Mouse (Mus musculus) cerebellum, adult 2 months (tissue): ENCODE measurements at regions not wholly inside any gene's neighbourhood (a gene's known extent, or its start where the extent isn't known, plus 50 kb on each side); places are given as distances from the start of the nearest gene placed in this dataset.

Source experiments
- DNase-seq, 2 experiments: peaks; one replicate each; pipeline ENCODE4 v3.0.0; 2021
- H3K27ac ChIP-seq: fragments of 200-500 bp; 2 replicates; pipeline ENCODE4 v1.5.1; 2012; ENCODE audit warnings: low read length, control low read depth, inconsistent platforms; ENCODE audit not compliant: insufficient read depth
- H3K27me3 ChIP-seq: fragments of 200-500 bp; 2 replicates; pipeline ENCODE4 v1.6.1; 2012; ENCODE audit warnings: inconsistent platforms, mild to moderate bottlenecking, low read length, moderate library complexity; ENCODE audit not compliant: control insufficient read depth, insufficient read depth
- H3K4me1 ChIP-seq: fragments of 200-500 bp; 2 replicates; pipeline ENCODE4 v1.6.1; 2011; ENCODE audit warnings: low read length; ENCODE audit not compliant: control insufficient read depth, insufficient read depth
- H3K4me3 ChIP-seq: fragments of 200-500 bp; replicated peaks from 2 replicates; pipeline ENCODE3; 2011; ENCODE audit warnings: mild to moderate bottlenecking, low read depth, low read length, control low read depth; ENCODE audit not compliant: insufficient read depth
- CTCF ChIP-seq: fragments of 200-500 bp; IDR thresholded peaks from 2 replicates; pipeline ENCODE4 v1.5.1; 2011; ENCODE audit warnings: low read depth, mild to moderate bottlenecking, control low read depth, low read length, moderate library complexity, borderline replicate concordance; ENCODE audit not compliant: insufficient read depth
- POLR2A ChIP-seq: fragments of 200-500 bp; IDR thresholded peaks from 2 replicates; pipeline ENCODE4 v1.6.1; 2011; ENCODE audit warnings: low read length, control low read depth, borderline replicate concordance; ENCODE audit not compliant: insufficient read depth
- WGBS: fragments of 180-500 bp; shearing (Covaris S2); methylation state at CpG from one replicate; pipeline ENCODE4 v1.1.7; 2018; 5-methylcytosine and 5-hydroxymethylcytosine counted together

DNA sequence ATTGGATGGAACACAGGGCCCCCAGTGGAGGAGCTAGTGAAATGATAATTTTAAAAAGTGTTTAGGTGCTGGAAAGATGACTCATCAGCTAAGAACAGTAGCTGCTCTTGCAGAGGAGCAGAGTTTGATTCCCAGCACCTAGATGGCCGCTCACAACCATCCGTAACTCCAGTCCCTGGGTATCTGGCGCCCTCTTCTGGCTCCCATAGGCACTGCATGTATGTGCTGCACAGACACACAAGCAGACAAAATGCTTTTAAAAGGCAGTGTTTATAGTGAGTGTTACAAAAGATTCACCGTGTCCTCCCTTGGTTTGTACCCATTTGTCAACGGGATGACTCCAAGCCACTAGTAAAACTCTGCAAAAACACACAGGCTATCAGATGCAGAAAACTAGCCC lies 75.0 kb upstream of the Arl4c start:
- DNase-seq: no peak
- Histone ChIP-seq H3K4me3 (no peak overlapping the region), H3K27ac (no peak overlapping the region), H3K27me3 (no peaks in the 10 kb centered on the region), H3K4me1 (peaks cover 16% of the 10 kb centered on the region)
- WGBS: 93% methylated on average over 5 of the region's 5 CpGs
- no peak for TF ChIP-seq POLR2A
- no peak for TF ChIP-seq CTCF

DNA sequence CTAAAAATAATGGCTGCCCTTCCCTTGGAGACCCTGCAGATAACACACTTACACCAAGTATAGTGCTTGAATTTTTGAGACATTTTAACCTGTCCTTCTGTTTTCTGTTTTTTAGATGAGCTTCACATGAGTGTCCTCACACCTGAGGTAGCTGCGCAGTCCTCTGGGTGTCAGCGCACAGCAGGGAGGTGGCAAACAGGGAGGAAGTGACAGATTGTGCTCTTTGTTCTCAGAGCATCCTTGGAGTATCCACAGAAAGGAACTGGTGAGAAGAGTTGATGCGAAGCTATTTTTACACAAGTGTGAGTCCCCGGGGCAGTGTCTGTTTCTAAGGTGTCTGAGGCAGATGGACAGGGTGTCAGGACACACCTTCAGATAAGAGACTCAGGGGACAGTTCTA lies 78.2 kb upstream of the Arl4c start:
- Histone ChIP-seq H3K4me1 (peaks cover 16% of the 10 kb centered on the region), H3K27ac (no peak overlapping the region), H3K4me3 (no peak overlapping the region), H3K27me3 (no peaks in the 10 kb centered on the region)
- peak; percentile 63 to 77 for DNase-seq
- WGBS: 35% methylated on average over 4 of the region's 4 CpGs
- TF ChIP-seq CTCF (no peak), POLR2A (no peak)

DNA sequence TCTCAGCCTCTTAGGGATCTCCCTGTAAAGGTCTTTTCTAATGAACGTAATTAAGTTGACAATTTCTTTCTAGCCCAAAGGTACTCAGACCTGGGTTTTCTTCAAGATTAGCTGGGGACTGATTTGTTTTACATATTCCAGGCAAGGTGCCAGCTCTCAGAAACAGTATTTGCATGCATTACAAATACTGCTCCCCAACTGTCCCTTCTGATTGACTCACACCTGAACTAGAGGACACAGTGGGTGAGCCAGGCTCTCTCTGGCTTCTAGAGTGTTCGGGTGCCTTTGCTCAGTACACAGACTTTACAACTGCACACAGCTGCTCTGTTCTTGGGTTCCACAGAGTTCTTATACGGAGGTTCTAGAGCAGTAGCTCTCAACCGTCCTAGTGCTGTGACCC lies 81.1 kb upstream of the Arl4c start:
- Histone ChIP-seq H3K27me3 (no peaks in the 10 kb centered on the region), H3K27ac (no peak overlapping the region), H3K4me1 (peaks cover 16% of the 10 kb centered on the region), H3K4me3 (no peak overlapping the region)
- WGBS: 86% methylated on average over 4 of the region's 4 CpGs
- no peak for TF ChIP-seq POLR2A
- TF ChIP-seq CTCF: no peak
- DNase-seq: no peak

GRCm38 (mm10) chr1:88784866-88785620 lies 83.0 kb upstream of the Arl4c start:
- Histone ChIP-seq H3K27ac (no peak overlapping the region), H3K4me3 (no peak overlapping the region), H3K4me1 (peaks cover 16% of the 10 kb centered on the region), H3K27me3 (no peaks in the 10 kb centered on the region)
- TF ChIP-seq CTCF: no peak
- TF ChIP-seq POLR2A: no peak
- no peak for DNase-seq
- 84% methylated on average over 4 of the region's 5 CpGs for WGBS

- 87% methylated on average over 14 of the region's 14 CpGs for WGBS
- TF ChIP-seq POLR2A (no peak), CTCF (no peak)
- Histone ChIP-seq H3K27ac (no peak overlapping the region), H3K4me3 (no peak overlapping the region), H3K4me1 (peaks cover 7% of the 10 kb centered on the region), H3K27me3 (no peaks in the 10 kb centered on the region)
- no peak for DNase-seq
Observed at GRCm38 (mm10) chr1:88786066-88786465, 84.0 kb upstream of the Arl4c start.

DNA sequence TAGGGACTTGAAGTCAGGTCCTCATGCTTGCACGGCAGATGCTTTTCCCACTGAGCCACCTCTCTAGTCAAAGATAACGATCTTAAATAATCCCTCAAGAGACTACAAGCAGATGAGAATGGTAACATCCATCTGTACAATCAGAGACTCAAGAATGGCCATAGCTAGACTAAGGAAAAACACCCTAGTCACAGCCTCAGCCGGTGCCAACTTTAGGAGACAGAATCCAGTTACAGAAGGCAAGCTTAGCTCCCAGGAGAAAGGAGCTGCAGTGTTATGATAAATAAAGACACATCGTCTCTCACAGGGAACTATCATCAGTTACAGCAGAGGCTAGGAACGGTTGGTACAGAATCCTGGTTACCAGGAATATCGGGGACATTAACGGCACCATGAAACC lies 88.7 kb upstream of the Arl4c start:
- Histone ChIP-seq H3K4me3 (no peak overlapping the region), H3K27ac (no peak overlapping the region), H3K4me1 (peaks cover 4% of the 10 kb centered on the region; the same call in 1 of the 2 replicates), H3K27me3 (no peaks in the 10 kb centered on the region)
- WGBS: 86% methylated on average over 7 of the region's 7 CpGs
- TF ChIP-seq POLR2A: no peak
- TF ChIP-seq CTCF: no peak
- DNase-seq: no peak

DNA sequence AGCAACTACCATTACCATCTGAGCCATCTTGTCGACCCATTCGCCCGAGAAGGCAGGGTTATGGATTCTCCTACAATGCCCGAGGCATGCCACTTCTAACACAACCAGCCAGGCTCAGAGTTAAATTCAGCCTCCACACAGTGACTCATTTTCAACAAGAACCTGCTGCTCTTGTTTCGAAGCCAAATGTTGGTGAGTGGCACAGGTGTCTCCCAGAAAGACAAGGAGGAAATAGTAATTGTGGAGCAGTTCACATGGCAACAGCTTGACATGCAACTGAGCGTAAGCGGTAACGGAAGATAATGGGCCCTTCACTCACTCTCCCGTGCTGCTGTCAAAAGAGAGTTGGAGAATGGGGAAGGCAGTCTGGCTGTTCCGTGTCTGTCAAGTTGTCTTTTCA lies 92.9 kb upstream of the Arl4c start:
- TF ChIP-seq CTCF (no peak), POLR2A (no peak)
- Histone ChIP-seq H3K27me3 (no peaks in the 10 kb centered on the region), H3K4me1 (peaks cover 4% of the 10 kb centered on the region; the same call in 1 of the 2 replicates), H3K4me3 (no peak overlapping the region), H3K27ac (no peak overlapping the region)
- WGBS: 20% methylated on average over 10 of the region's 10 CpGs
- DNase-seq: peak; percentile 46 to 82

- H3K27ac ChIP-seq: no peak overlapping the region
- 77% methylated on average over 14 of the region's 14 CpGs for WGBS
- peaks cover 4% of the 10 kb centered on the region; the same call in 1 of the 2 replicates for H3K4me1 ChIP-seq
- no peak overlapping the region for H3K4me3 ChIP-seq
- H3K27me3 ChIP-seq: no peaks in the 10 kb centered on the region
- DNase-seq: no peak
- no peak for TF ChIP-seq CTCF
- no peak for TF ChIP-seq POLR2A
Observed at GRCm38 (mm10) chr1:88798473-88798872, 96.5 kb upstream of the Arl4c start.

GRCm38 (mm10) chr1:88798874-88799273 lies 96.9 kb upstream of the Arl4c start:
- Histone ChIP-seq H3K27ac (no peak overlapping the region), H3K4me1 (peaks cover 4% of the 10 kb centered on the region; the same call in 1 of the 2 replicates), H3K4me3 (no peak overlapping the region), H3K27me3 (no peaks in the 10 kb centered on the region)
- WGBS: 80% methylated on average over 8 of the region's 8 CpGs
- no peak for DNase-seq
- TF ChIP-seq CTCF: no peak
- TF ChIP-seq POLR2A: no peak
